Mouse (Mus musculus) left cerebral cortex, postnatal 25 days (tissue): ENCODE measurements around the gene Ccdc47. TPM values are rescaled to one million over a fixed set of nuclear protein-coding genes. Genes with fewer than 3 reads are reported as not detected.

ENCODE experiments used
- total RNA-seq, 2 experiments: library from RNA; stranded (reverse); gene quantifications; 2 replicates each; pipeline ENCODE4 v1.2.3; 2021

Ccdc47 gene
- total RNA-seq, 2 experiments from 2014 or later = 79.9 to 83.7 TPM

Other genes starting within 250 kb of the Ccdc47 start
- 10 to 100 TPM; 10.9 to 12.2 TPM for gene Ace, start 248.4 kb downstream of the Ccdc47 start, total RNA-seq
- gene Ace3, start 221.7 kb downstream of the Ccdc47 start, total RNA-seq = not detected
- gene Kcnh6, start 208.2 kb downstream of the Ccdc47 start, total RNA-seq = 1 to 10 TPM; 1.6 to 2.0 TPM
- 100 to 1,000 TPM; 152 to 168 TPM for gene Dcaf7, start 179.5 kb downstream of the Ccdc47 start, total RNA-seq
- gene Taco1, start 150.3 kb downstream of the Ccdc47 start, total RNA-seq = 10 to 100 TPM; 18.0 to 18.6 TPM
- 10 to 100 TPM; 25.1 to 29.5 TPM for gene Map3k3, start 131.7 kb downstream of the Ccdc47 start, total RNA-seq
- gene Gm10840, start 55.5 kb downstream of the Ccdc47 start, total RNA-seq = not detected
- 100 to 1,000 TPM; 101 to 103 TPM for gene Limd2, start 55.5 kb downstream of the Ccdc47 start, total RNA-seq
- 10 to 100 TPM; 24.8 to 25.5 TPM for gene Strada, start 14.2 kb downstream of the Ccdc47 start, total RNA-seq
- gene Ddx42, start 582 bp upstream of the Ccdc47 start, total RNA-seq = 10 to 100 TPM; 64.1 to 68.2 TPM
- 10 to 100 TPM; 28.6 to 29.3 TPM for gene Ftsj3, start 39.7 kb upstream of the Ccdc47 start, total RNA-seq
- 100 to 1,000 TPM; 177 to 191 TPM for gene Psmc5, start 39.8 kb upstream of the Ccdc47 start, total RNA-seq
- gene Smarcd2, start 56.6 kb upstream of the Ccdc47 start, total RNA-seq = 10 to 100 TPM; 13.2 to 15.8 TPM
- gene Tcam1, start 60.3 kb upstream of the Ccdc47 start, total RNA-seq = under 1 TPM; 0.18 to 0.34 TPM
- gene Gh, start 85.5 kb upstream of the Ccdc47 start, total RNA-seq = not detected
- gene Cd79b, start 98.4 kb upstream of the Ccdc47 start, total RNA-seq = under 1 TPM in 1 of 2 experiments, not detected in 1; 0.32 TPM
- not detected for gene Scn4a, start 136.9 kb upstream of the Ccdc47 start, total RNA-seq
- not detected for gene Prr29, start 149.1 kb upstream of the Ccdc47 start, total RNA-seq
- gene Icam2, start 171.7 kb upstream of the Ccdc47 start, total RNA-seq = 1 to 10 TPM; 2.6 to 3.7 TPM